Mouse (Mus musculus) layer of hippocampus, postnatal 25 days (tissue): ENCODE measurements around the gene Plce1. TPM values are rescaled to one million over a fixed set of nuclear protein-coding genes. Genes with fewer than 3 reads are reported as not detected.

Source experiments
- DNase-seq, 2 experiments: peaks; one replicate each; pipeline ENCODE4 v3.0.0; 2022; ENCODE audit warnings: mixed read lengths in 2 of 2, low spot score in 1 of 2; ENCODE audit errors: extremely low spot score in 1 of 2
- total RNA-seq, 2 experiments: library from RNA; stranded (reverse); gene quantifications; 2 replicates each; pipeline ENCODE4 v1.2.3; 2021

Plce1 gene
- total RNA-seq, 2 experiments from 2014 or later, result 8.0 to 9.7 TPM

DNA sequence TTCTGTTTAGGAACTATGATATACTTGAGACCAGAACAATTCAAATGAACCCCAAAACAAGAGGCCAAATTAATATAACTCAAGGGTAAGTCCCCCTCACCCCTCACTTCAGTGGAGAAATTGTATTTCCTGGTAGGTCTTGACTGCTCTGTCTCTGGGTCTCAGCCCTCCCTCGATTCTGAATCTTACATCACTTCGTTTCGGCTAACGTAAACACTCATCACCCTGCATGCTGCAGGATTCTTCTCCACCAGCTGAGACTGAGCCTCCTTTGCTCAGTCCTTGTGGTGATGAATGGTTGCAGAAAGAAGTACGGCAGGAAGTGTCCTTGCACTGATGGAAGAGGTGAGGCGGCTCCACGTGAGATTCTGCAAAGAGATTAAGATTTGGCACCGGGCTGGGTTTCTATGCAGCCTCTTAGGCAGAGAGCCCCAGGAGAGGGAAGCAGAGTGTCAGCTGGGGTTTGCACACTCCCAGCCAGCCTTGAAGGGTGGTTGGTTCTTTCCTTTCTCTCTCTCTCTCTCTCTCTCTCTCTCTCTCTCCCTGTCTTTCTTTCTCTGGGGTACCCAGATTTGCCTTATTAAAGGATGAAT, 97.7 kb downstream of the Plce1 start:
- no peak for DNase-seq

DNA sequence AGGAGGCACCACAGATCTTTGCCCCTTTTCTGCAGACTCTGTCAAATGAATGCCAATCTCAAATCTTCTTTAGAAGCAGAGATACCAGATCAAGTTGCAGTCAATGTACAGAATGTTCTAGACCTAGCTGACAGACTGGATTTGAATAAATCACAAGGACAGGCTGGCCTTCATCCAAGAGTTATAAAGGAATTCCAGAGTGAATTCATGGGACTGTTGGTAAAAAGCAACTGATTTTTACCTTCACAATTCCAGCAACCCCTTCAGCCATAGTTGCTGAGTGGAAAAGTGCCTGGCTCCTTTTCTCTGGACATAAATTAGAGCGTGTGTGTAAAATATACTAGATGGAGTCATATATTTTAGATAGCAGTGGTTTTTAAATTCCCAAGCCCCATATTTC, 102.0 kb downstream of the Plce1 start:
- DNase-seq, result no peak

DNA sequence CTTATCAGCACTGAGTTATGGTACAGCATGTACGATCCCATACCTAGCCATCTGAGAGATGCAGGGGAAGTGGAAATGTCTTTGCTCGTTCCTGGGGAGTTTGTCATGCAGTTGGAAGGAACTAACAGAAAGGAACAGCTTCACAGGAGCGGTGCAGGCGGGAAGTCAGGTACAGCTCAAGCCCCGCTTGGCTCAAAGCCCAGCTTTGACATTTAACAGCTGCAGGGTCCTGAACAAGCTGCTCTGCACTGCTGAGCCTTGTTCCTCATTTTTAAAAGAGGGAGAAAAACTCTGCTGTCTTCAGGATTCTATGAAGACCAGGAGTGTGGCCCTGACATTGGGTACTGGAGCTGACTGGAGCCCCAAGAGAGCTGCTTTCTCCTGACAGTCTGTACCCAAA, 106.7 kb downstream of the Plce1 start:
- no peak for DNase-seq

DNA sequence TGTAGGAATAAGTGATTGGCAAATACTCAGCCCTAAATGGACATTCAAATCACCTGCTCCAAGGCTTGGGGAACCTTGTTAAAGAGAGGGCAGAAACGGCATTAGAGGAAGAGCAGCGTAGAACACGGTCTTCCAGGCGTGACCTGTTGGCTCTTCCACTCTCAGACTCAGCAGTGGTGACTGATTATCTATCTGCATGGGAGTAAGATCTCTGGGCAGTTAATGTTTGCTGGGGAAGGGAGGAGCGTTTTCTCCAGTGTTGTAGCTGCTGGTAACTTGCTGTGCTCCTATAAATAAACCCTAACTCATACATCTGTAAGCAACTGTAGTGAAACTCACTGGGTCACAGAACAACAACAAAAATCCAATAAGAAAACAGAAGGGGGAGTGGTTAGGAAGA, 108.6 kb downstream of the Plce1 start:
- DNase-seq, result no peak

DNA sequence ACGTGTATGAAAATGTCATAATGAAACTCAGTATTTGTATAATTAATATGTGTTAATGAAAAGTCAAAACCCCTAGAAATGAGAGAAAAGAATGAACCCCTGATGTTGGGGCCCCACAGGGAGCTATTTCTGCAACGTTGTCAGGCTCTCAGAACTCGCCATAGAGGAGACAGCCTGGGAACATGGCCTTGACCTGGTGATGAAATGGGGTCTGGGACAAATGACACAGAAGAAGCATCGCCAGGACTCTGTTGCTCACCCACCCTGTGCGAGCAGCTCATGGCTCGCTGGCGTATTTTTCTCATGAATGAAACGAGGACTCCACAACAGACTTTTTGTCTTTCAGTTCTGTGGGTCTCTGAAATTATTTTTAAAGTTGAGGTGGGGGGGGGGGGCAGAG, 109.0 kb downstream of the Plce1 start:
- DNase-seq, result no peak

DNA sequence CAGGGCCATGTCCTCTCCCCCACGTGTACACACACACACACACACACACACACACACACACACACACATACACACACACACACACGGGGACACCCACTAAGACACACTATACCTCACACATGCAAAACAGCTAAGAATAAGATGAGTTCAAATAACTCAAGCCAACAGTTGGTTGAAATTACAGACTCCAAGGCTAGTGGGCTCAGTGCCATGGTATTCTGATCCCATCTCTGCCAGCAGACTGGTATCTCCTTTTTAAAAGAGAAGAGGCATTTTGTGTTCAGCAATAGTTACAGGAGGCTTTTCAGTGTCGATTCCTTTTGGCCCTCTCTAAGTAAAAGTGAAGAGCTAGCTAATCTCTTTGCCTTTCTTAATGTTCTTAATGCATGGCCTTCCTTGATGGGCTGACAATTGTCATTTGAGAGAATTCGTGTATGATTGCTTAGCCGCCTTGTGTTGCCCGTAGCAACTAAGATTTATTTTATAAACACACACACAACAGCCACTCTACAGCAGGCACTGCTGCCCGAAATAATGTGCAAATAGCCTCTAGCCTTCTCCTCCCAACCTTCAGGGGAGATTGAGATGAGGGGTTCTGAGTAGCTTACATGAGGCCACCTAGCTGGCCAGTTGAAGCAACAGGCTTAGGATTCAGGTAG, 111.8 kb downstream of the Plce1 start:
- no peak for DNase-seq

DNA sequence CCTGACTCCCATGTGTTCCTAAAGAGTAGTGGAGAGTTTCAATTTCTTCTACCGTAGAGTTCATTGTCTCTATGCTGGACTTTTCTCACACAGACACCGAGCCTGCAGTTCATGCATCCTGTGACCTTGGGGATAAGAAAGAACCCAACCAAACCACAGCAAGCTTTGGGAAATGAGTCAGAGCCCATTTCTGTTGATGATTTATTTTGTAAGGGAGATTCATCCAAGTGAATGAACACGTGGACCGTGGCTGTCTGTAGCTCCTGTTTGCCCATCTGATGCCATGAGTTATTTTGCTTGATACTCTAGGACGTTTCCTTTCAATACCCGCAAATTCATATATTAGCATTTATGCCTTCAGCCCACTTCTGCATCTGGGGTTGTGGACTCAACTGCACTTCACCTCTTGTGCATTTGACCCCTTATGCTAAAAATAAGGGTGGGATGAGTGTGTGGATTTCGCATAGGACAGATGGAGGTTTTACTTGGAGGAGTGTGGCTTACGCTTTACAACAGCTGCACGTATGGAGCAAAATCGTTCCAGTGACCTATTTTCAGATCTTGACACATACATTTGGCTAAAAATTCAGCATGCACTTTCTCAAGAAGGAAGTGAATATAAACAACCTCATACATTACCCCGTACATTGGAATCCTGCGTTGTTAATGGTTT, 112.5 kb downstream of the Plce1 start:
- no peak for DNase-seq

DNA sequence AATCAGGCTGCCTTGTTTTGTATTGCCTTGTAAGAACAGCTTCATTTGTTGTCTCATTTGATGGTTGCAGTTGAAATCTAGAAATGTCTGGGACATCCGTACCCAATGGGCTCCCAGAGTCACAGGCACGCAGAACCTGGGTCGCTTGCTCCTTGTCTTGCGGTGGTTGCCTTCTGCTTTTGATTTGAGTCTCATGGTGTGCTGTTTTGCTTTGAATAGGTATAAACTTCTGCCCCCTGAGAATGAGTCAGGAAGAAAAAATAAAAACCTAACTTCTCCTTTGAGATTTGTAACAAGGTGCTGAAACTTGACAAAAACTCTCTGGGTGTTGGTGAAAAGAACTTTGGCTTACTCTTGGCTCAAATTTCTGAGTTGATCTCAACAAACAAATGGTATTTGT, 115.2 kb downstream of the Plce1 start:
- DNase-seq, result no peak

DNA sequence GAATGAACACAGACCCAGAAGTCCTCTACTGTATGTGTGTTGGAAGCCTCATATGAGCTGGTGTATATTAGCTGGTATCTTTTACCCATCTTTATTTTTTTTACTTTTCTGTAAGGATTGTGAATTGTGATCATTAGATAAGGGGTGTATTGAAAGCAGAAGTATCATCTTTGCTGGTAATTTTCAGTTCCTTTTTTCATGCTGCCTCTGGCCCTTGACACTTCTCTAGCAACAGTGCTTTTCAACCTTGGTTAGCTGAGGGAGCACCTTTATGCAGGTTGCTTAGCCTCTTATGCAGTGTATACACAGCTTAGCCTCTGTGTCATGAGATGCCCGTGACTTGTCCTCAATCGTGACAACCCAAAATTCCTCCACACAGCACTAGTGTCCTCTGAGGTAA, 116.5 kb downstream of the Plce1 start:
- DNase-seq, result no peak

DNA sequence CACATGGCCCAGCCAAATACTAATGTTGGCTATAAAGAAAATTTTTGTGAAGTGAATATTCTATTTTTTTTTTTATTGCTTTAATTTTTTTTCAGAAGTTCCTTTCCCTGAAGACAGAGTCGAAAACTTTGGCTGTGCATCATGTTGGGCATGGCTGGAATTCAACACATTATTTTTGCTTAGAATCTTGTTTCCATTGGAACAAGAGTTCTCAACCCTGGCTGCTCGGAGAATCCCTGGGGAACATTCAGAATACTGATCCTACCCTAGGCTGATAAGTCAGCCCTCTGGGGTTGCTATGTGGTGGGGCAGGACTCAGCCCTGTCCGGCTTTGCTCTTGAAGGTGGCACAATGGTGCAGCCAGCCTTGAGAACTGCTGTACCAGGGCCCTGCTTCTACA, 118.1 kb downstream of the Plce1 start:
- DNase-seq, result no peak

DNA sequence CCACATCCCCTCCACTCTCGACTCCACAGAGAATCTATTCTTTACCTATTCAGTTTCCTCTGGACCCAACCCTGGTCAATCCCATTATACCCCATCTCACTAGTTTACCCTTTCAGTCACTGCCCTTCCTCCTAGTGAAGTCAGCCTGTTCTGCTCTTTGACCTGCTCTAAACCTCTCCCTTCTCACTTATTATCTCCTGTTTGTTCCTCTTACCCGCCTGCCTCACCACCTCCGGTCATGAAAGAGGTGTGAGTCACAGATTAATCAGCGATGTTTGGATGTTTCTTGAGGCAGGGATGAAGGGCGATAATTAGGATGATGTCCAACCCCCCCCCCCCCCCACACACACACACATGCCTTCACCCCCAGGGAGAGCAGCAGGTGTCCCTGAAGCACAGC, 120.2 kb downstream of the Plce1 start:
- DNase-seq, result no peak

DNA sequence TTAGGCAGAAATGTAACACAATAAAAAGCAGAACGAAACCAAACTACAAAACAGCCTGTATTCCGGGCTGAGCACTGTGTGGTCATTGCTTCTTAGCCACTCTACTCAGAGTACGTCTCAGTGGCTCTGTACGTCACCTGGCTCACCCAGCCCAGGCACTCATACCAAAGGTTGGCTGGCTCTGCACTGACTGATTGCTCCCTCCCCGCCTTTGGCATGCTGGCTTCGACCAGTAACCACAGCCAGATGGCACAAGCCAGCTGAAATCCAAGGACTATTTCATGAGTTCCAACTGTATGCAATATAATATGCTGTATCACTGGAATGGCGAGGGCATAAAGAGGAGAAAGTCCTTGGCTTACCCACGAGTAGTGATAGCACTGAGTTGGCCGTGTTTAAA, 121.9 kb downstream of the Plce1 start:
- no peak for DNase-seq

DNA sequence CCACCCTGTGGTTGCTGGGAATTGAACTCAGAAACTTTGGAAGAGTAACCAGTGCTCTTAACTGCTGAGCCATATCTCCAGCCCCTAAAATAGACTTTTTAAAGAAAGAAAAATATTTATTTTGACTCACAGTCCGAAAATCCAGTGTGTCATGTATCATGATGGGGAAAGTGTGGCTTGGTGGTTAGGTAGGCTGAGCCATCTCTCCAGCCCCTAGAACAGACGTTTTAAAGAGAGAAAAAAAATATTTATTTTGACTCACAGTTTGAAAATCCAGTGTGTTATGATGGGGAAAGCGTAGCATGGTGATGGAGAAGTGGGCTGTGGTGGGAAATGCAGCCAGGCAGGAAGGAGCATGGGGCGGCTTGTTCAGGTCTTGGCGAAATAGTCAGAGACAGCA, 126.3 kb downstream of the Plce1 start:
- DNase-seq, result no peak

DNA sequence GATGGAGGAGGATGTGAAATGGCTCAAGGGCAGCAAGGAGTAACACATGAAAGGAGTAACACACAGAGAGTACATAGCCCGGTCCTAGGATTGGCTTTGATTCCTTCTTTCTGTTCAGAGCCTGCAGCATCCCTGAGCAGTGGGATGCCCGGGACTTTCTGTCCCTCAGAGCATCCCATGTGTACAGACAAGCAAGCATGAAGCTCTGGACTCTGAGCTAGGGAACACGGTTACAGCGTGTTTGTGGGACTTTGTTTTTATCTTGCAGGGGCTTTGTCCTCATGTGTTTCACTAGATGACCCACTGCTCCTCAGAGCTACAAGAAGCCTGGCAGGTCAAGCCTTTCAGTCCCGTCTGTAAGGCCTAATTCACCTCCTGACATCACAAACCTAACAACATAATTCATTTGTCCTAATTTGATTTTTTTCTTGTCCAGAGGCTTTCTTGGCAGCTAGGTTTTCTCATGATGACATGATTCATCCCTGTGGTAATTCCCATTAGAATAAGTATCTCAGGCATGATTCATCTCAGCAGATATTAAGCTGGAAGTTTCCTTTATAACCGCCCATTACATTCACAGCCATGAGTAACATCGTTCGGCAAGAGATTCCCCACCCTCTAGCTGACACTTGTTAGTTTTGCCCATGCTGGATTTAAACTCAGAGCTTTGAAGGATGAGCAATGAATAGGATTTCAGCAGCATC, 128.2 kb downstream of the Plce1 start:
- no peak for DNase-seq

DNA sequence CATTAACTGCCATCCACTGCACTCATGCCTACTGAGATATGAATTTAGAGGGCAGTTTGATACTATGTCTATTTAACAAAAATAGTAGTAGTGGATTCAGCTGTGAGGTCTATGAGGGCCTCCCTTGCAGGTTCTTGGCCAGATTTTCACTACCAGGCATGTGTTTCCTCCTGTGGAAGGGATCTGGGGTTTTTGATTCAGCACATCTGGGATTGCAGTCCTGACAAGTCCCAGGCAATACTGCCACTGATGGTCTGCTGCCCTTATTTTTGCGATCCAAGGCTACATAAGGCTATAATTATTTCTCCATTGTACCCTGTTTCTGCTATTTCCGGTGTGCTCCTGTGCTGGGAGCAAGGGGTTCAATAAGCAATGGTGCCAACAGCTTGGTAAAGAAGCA, 129.4 kb downstream of the Plce1 start:
- DNase-seq, result no peak

DNA sequence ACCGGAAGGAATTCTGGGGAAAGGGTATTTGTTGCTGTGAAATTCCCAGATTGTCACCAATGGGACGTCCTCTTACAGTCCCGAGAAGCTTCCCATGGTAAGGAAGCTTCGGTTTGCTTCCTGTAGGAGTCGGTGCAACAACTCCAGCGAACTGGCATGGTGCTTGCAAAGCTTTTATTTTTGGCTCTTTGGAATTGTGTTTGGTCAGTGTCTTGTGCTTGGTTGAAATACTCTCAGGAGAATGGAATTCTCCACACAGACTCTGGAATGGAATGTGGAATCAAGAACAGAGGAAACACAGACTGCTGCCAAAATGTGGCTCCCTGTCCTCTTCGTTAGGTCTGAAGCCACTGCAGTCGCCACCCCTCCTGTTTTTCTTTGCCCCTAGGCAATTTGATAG, 129.9 kb downstream of the Plce1 start:
- no peak for DNase-seq

DNA sequence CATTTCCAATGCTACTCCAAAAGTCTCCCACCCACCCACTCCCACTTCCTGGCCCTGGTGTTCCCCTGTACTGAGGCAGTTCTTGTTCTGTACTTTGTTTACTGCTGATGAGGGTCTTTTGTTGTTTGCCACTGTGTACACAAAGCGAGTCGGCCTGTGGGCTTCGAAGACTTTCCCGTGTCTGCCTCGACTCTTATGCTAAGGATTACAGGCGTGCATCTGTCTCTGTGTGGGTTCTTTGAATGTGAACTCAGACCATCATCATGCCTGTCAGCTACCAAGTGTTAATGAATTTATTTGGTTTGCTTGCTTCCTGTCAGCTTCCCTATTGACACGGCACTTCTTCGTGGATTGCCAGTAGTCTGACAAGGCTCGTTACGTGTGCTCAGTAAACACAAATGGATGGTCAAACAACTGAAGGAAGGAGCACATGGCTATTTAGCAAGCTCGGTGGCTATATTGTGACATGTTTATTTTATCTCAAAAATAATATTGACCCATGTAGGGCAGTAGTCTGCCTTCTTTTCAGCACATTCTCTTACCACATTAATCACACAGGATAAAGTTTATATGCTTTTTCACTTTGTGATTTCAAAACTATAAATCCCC, 133.3 kb downstream of the Plce1 start:
- DNase-seq, result no peak

DNA sequence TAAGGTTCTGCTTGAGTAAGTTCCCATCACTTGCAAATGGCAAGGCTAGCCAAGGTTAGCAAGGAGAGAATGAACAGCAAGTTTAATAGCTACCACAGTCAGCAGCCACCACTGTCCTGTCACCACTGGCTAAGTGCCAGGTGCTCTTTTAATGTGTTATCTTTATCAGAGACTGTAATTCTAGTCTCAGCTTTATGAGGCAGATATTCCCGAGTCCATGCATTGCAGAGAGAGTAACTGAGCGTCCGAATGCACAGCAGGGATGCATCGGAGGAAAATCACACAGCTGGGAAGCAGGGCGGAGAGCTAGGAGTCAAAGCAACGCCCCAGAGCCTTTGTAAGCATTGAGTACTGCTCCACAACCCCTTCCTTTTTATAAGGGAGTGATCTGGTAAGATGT, 134.4 kb downstream of the Plce1 start:
- no peak for DNase-seq

DNA sequence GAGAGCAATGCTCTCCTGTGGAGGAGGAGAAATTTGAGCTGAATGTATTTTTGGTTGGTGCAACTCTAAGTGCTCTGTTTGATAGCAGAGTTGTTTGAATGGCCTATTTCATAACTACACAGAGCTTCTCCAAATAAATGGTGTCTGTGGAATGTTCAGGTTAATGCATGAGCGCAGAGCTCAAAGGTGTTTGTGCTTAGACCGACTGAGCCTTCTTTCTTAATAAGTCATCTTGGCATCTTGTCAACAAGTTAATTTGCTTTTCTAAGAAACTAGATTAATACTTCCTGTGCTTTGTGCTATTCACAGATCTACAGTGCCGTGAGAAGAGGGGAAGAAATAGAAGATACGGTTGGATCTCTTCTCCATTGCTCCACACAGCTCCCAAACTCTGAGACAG, 139.2 kb downstream of the Plce1 start:
- no peak for DNase-seq

DNA sequence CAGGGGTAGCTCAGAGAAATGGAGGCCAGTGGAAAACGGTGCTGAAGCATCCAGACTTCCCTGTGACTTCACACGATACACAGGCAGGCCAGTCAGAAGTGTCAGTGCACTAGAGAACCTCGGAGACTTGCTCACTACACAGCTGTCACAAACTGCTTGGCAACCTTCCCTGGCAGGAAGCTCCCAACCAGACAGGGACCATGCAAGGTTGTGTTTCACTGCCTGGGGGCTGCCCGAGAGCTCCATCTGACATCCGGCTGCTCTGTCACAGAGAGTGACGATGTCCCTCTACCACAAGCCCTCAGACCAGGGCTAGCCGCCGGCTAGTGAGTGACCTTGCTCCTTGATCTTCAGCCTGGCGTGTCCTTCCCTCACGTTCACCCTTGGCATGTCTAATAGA, 140.6 kb downstream of the Plce1 start:
- peak in 1 of 2 experiments; percentile 11 for DNase-seq
